Mouse (Mus musculus) T-helper 1 cell (primary cell): Measurements from ENCODE around the gene Spats2l.

Experiments used
- in situ Hi-C: fragments of 300-600 bp; cut with MboI, MseI; formaldehyde crosslinking; loops from one replicate; pipeline ENCODE4 v1.15.1; 2025; ENCODE audit warnings: high pct_unique_total_duplicates

Spats2l gene

GRCm38 (mm10) chr1:57774001-57774667 lies at the start of gene Spats2l:
TSS of gene Spats2l (plus strand) at chr1:57774162.
- in situ Hi-C loops, result no loop called here

GRCm38 (mm10) chr1:57725268-57725667 lies 48.7 kb upstream of the Spats2l start:
- in situ Hi-C loops, result no loop called here

- in situ Hi-C loops, result no loop called here
Observed at GRCm38 (mm10) chr1:57735877-57736276, 38.1 kb upstream of the Spats2l start.

GRCm38 (mm10) chr1:57741740-57742139 lies 32.2 kb upstream of the Spats2l start:
- in situ Hi-C loops, result no loop called here

GRCm38 (mm10) chr1:57742266-57742665 lies 31.7 kb upstream of the Spats2l start:
- in situ Hi-C loops, result no loop called here

GRCm38 (mm10) chr1:57751781-57752180 lies 22.2 kb upstream of the Spats2l start:
- in situ Hi-C loops, result no loop called here

- in situ Hi-C loops, result no loop called here
Observed at GRCm38 (mm10) chr1:57766396-57766795, 7.6 kb upstream of the Spats2l start.

GRCm38 (mm10) chr1:57773326-57773725 lies 636 bp upstream of the Spats2l start:
- in situ Hi-C loops, result no loop called here

GRCm38 (mm10) chr1:57774668-57775495 lies 920 bp downstream of the Spats2l start:
- in situ Hi-C loops, result no loop called here

GRCm38 (mm10) chr1:57775496-57775790 lies 1.5 kb downstream of the Spats2l start:
- in situ Hi-C loops, result no loop called here

- in situ Hi-C loops, result no loop called here
Observed at GRCm38 (mm10) chr1:57776671-57777281, 2.8 kb downstream of the Spats2l start.

- in situ Hi-C loops, result no loop called here
Observed at GRCm38 (mm10) chr1:57784300-57784699, 10.3 kb downstream of the Spats2l start.

- in situ Hi-C loops, result no loop called here
Observed at GRCm38 (mm10) chr1:57789831-57790230, 15.9 kb downstream of the Spats2l start.

- in situ Hi-C loops, result no loop called here
Observed at GRCm38 (mm10) chr1:57792212-57792611, 18.2 kb downstream of the Spats2l start.

- in situ Hi-C loops, result no loop called here
Observed at GRCm38 (mm10) chr1:57795838-57796237, 21.9 kb downstream of the Spats2l start.

GRCm38 (mm10) chr1:57799398-57799797 lies 25.4 kb downstream of the Spats2l start:
- in situ Hi-C loops, result no loop called here

GRCm38 (mm10) chr1:57800846-57801245 lies 26.9 kb downstream of the Spats2l start:
- in situ Hi-C loops, result no loop called here

GRCm38 (mm10) chr1:57806126-57806525 lies 32.2 kb downstream of the Spats2l start:
- in situ Hi-C loops, result no loop called here

GRCm38 (mm10) chr1:57807882-57808281 lies 33.9 kb downstream of the Spats2l start:
- in situ Hi-C loops, result no loop called here

- in situ Hi-C loops, result no loop called here
Observed at GRCm38 (mm10) chr1:57810221-57810620, 36.3 kb downstream of the Spats2l start.

GRCm38 (mm10) chr1:57817103-57817502 lies 43.1 kb downstream of the Spats2l start:
- in situ Hi-C loops, result no loop called here

GRCm38 (mm10) chr1:57820428-57820997 lies 46.6 kb downstream of the Spats2l start:
- in situ Hi-C loops, result no loop called here
